Mouse (Mus musculus): ENCODE measurements at regions not wholly inside any gene's neighbourhood (a gene's known extent, or its start where the extent isn't known, plus 50 kb on each side); places are given as distances from the start of the nearest gene placed in this dataset.

DNA sequence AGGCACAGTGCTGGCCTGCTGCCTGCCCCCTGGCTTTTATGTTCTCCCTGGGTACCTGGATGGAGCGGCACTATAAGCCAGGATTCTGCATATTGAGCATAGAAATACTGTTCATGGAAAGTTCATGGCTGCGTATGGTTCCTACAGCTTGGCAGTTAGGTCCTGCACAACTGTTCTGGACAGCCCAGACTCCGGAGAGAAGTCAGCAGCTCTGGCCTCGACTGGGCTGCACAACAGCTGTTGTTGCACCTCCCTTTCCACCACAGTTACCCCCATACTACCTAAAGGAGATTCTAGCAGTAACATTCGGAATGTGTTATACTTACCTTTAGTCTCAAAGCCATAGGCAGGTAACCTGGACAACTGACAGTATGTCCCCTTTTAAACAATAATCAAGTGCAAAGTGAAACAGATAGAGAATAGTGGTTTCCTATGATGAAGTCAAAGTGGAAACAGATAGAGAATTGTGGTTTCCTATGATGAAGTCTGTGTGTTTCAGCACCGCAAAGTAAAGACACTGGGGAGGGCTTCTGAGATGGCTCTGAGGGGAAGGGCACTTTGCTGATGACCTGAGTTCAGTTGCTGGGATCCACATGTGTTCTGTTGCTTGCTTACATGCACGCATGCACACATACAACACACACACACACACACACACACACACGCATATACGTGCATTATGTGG is 2099.2 kb downstream of the 4930444P10Rik start:
- no peak for TF ChIP-seq CHD2 (IDR thresholded peaks at IDR 0.05; ENCODE audit: low read depth, low read length)
- no peak for TF ChIP-seq ZC3H11A (IDR thresholded peaks at IDR 0.05; ENCODE audit: borderline replicate concordance, low read depth, low read length)
- no peak for TF ChIP-seq ZNF384 (IDR thresholded peaks at IDR 0.05; ENCODE audit: low read depth, low read length)
- no peak for TF ChIP-seq MAFK (IDR thresholded peaks at IDR 0.05; ENCODE audit: insufficient read depth, low read depth, low read length)

Data from ES-E14 (cell line).